Mouse (Mus musculus): ENCODE measurements around the gene Nek8. TPM values are rescaled to one million over a fixed set of nuclear protein-coding genes. Genes with fewer than 3 reads are reported as not detected.
A peak's percentile ranks its signal among the peaks of the same experiment; 100 is the strongest.
"Not testable (repeated sequence)": the region's sequence is repeated elsewhere in the genome, so short reads cannot be mapped to it uniquely, and the experiment has no call there.

Gene Nek8
- polyA plus RNA-seq, 1 experiment: 6.3 TPM

DNA sequence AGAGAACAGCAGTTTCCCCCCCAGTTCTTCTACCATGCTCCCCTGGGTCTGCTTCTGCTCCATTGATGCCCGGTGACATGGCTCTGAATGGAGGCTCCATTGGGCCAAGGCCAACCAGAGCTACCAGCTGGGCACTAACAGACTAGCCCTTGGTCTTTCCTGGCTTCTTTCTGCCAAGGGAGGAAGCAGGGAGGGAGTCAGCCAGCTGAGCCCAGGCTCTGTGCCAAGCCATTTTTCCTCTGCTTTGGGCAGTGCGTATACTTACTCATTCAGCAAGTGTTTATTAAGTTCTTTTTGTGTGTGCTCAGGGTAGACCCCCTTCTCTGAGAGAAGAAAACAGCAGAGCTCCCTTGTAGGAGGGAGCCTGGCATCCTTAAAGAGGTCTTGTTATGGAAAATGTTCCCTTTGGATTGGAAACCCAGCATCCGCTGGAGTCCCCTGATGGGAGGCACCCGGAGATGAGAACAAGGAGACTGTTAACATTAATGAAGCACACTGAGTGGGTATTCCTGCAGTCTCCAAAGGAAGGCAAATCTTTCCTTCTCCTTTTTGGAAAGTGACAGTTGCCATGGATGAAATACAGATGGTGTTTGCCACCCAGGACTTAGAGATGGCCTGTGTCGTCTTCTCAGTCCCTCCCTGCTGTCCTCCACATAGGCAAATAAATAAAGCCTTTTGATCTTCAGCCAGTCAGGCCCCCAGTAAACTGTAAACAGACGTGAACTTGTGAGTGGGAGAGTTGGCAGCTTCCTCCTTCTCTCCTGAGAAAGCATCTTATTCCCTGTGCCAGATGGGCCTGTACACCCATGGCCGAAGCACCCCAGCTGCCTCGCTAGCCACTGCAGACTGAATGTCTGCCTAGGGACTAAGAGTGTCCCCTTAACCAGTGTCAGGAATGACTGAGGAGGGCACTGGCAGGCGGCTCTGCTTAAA, 23.9 kb downstream of the Nek8 start:
- no peak overlapping the region for H3K4me3 ChIP-seq (ENCODE audit: insufficient read depth, low read depth, low read length)
- H3K27ac ChIP-seq (replicated peaks; ENCODE audit: low read depth, low read length): no peak overlapping the region
- H3K4me1 ChIP-seq (ENCODE audit: control insufficient read depth, insufficient read depth, insufficient read length, low read length): no peaks in the 10 kb centered on the region

DNA sequence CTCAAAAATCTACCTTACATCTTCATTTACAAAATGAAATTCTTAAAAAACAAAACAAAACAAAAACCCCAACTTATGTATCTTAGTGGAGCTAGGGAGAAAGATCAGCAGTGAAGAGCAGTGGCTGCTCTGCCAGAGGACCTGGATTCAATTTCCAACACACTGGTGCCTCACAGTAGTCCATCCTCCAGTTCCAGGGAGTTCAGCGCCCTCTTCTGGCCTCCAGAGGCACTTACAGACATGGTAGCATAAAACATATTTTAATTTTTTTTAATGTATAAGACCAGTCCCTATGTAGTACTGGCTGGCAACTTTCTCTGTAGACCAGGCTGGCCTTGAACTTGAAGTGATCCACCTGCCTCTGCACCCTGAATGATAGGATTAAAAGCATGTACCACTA, 25.3 kb downstream of the Nek8 start:
- Histone ChIP-seq H3K4me1 (ENCODE audit: control insufficient read depth, insufficient read depth, insufficient read length, low read length) (no peaks in the 10 kb centered on the region), H3K27ac (replicated peaks; ENCODE audit: low read depth, low read length) (no peak overlapping the region), H3K4me3 (ENCODE audit: insufficient read depth, low read depth, low read length) (no peak overlapping the region)

- H3K4me1 ChIP-seq (ENCODE audit: control insufficient read depth, insufficient read depth, insufficient read length, low read length): no peaks in the 10 kb centered on the region
- H3K27ac ChIP-seq (replicated peaks; ENCODE audit: low read depth, low read length): no peak overlapping the region
- no peak overlapping the region for H3K4me3 ChIP-seq (ENCODE audit: insufficient read depth, low read depth, low read length)
Measured at GRCm38 (mm10) chr11:78146707-78147543, 29.6 kb downstream of the Nek8 start.

DNA sequence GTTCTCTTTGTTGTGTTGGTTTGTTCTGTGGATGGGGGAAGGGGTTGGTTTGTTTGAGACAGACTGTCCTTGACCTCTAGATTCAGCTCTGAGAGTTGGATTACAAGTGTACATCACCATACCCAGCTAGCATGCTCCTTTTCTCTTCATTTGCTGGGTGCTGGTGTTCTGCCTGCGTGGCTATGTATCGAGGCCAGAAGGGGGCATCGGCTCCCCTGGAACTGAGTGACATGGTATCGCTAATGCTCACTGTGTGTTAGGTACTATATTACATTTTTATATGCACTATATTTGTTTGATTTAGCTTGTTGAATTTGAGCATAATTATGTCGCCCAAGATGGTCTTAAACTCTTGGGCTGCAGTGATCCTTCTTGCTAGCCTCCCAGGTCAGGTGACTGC, 30.3 kb downstream of the Nek8 start:
- Histone ChIP-seq H3K27ac (replicated peaks; ENCODE audit: low read depth, low read length) (no peak overlapping the region), H3K4me1 (ENCODE audit: control insufficient read depth, insufficient read depth, insufficient read length, low read length) (no peaks in the 10 kb centered on the region), H3K4me3 (ENCODE audit: insufficient read depth, low read depth, low read length) (no peak overlapping the region)

GRCm38 (mm10) chr11:78143520-78143919, 33.0 kb downstream of the Nek8 start:
- no peaks in the 10 kb centered on the region for H3K4me1 ChIP-seq (ENCODE audit: control insufficient read depth, insufficient read depth, insufficient read length, low read length)
- H3K27ac ChIP-seq (replicated peaks; ENCODE audit: low read depth, low read length): no peak overlapping the region
- no peak overlapping the region for H3K4me3 ChIP-seq (ENCODE audit: insufficient read depth, low read depth, low read length)

DNA sequence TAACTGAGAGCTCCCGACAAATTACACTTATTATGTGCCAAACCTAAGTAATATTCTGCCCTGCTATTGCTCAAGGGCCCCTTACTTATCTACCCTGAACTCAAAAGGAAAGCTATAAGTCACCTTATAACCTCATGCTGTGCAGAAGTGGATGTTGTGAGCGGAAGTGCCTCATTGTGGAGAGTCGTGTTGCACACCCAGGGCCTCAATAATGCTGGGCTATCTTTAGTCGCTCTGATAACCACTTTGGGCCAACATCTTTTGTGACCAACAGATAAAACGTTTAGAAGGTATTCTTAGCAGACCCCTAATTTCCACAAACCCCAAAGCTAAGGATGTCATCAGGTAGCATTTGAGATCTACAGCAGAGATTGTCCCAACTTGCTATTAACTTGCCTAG, 35.8 kb downstream of the Nek8 start:
- Histone ChIP-seq H3K4me1 (ENCODE audit: control insufficient read depth, insufficient read depth, insufficient read length, low read length) (peaks cover 2% of the 10 kb centered on the region; the same call in 1 of the 2 replicates), H3K4me3 (ENCODE audit: insufficient read depth, low read depth, low read length) (no peak overlapping the region), H3K27ac (replicated peaks; ENCODE audit: low read depth, low read length) (no peak overlapping the region)

GRCm38 (mm10) chr11:78138023-78138422, 38.5 kb downstream of the Nek8 start:
- no peak overlapping the region for H3K4me3 ChIP-seq (ENCODE audit: insufficient read depth, low read depth, low read length)
- peaks cover 7% of the 10 kb centered on the region for H3K4me1 ChIP-seq (ENCODE audit: control insufficient read depth, insufficient read depth, insufficient read length, low read length)
- peak overlapping the region; percentile 24; the same call in 1 of the 2 replicates for H3K27ac ChIP-seq (replicated peaks; ENCODE audit: low read depth, low read length)

DNA sequence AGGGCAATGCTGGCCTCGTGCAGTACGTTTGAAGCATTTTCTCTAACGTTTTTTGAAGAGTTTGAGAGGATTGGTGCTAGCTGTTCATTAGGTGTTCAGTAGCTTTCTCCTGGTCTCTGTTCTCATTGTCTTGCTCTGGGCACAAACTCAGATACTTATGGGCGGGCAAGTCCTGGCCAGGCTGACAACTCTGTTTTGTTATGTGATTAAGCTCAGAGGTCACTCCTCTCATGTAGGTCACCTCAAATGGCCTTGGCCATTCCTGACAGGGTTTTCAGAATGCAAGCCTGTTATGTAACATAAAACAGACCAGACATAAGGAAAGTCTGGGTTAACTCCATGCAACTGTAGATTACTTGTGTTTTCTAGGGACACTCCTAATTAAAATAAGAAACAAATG, 38.9 kb downstream of the Nek8 start:
- H3K4me3 ChIP-seq (ENCODE audit: insufficient read depth, low read depth, low read length): no peak overlapping the region
- peaks cover 7% of the 10 kb centered on the region for H3K4me1 ChIP-seq (ENCODE audit: control insufficient read depth, insufficient read depth, insufficient read length, low read length)
- peak overlapping the region; percentile 35 for H3K27ac ChIP-seq (replicated peaks; ENCODE audit: low read depth, low read length)

DNA sequence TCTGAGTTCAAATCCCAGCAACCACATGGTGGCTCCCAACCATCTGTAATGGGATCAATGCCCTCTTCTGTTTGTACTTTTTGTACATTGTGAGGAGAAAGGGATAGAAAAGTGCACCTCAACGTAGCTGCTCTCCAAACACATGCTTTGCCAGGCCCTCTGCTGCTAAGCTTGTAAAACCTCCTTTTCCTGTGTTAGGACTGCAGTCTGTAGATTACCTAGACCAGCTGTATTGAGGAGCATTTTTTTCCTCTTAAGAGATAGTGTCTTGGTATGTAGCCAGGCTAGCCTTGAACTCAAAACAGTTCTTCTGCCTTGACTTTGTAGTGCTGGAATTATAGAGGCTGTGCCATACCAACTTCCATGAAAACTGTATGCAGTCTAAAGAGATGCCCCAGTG, 40.3 kb downstream of the Nek8 start:
- H3K4me3 ChIP-seq (ENCODE audit: insufficient read depth, low read depth, low read length): no peak overlapping the region
- peaks cover 7% of the 10 kb centered on the region for H3K4me1 ChIP-seq (ENCODE audit: control insufficient read depth, insufficient read depth, insufficient read length, low read length)
- no peak overlapping the region for H3K27ac ChIP-seq (replicated peaks; ENCODE audit: low read depth, low read length)

- H3K4me3 ChIP-seq (ENCODE audit: insufficient read depth, low read depth, low read length); H3K27ac ChIP-seq (replicated peaks; ENCODE audit: low read depth, low read length); H3K4me1 ChIP-seq (ENCODE audit: control insufficient read depth, insufficient read depth, insufficient read length, low read length): not testable (repeated sequence)
Measured at GRCm38 (mm10) chr11:78135314-78135713, 41.2 kb downstream of the Nek8 start.

- peaks cover 7% of the 10 kb centered on the region for H3K4me1 ChIP-seq (ENCODE audit: control insufficient read depth, insufficient read depth, insufficient read length, low read length)
- no peak overlapping the region for H3K27ac ChIP-seq (replicated peaks; ENCODE audit: low read depth, low read length)
- H3K4me3 ChIP-seq (ENCODE audit: insufficient read depth, low read depth, low read length): no peak overlapping the region
Measured at GRCm38 (mm10) chr11:78134344-78134743, 42.1 kb downstream of the Nek8 start.

- Histone ChIP-seq H3K27ac (replicated peaks; ENCODE audit: low read depth, low read length) (no peak overlapping the region), H3K4me1 (ENCODE audit: control insufficient read depth, insufficient read depth, insufficient read length, low read length) (peaks cover 7% of the 10 kb centered on the region), H3K4me3 (ENCODE audit: insufficient read depth, low read depth, low read length) (no peak overlapping the region)
Measured at GRCm38 (mm10) chr11:78133915-78134314, 42.6 kb downstream of the Nek8 start.

- Histone ChIP-seq H3K4me1 (ENCODE audit: control insufficient read depth, insufficient read depth, insufficient read length, low read length) (peaks cover 17% of the 10 kb centered on the region), H3K4me3 (ENCODE audit: insufficient read depth, low read depth, low read length) (no peak overlapping the region), H3K27ac (replicated peaks; ENCODE audit: low read depth, low read length) (no peak overlapping the region)
Measured at GRCm38 (mm10) chr11:78129458-78129857, 47.0 kb downstream of the Nek8 start.

- H3K27ac ChIP-seq (replicated peaks; ENCODE audit: low read depth, low read length): no peak overlapping the region
- peaks cover 14% of the 10 kb centered on the region for H3K4me1 ChIP-seq (ENCODE audit: control insufficient read depth, insufficient read depth, insufficient read length, low read length)
- no peak overlapping the region for H3K4me3 ChIP-seq (ENCODE audit: insufficient read depth, low read depth, low read length)
Measured at GRCm38 (mm10) chr11:78126739-78127138, 49.7 kb downstream of the Nek8 start.

DNA sequence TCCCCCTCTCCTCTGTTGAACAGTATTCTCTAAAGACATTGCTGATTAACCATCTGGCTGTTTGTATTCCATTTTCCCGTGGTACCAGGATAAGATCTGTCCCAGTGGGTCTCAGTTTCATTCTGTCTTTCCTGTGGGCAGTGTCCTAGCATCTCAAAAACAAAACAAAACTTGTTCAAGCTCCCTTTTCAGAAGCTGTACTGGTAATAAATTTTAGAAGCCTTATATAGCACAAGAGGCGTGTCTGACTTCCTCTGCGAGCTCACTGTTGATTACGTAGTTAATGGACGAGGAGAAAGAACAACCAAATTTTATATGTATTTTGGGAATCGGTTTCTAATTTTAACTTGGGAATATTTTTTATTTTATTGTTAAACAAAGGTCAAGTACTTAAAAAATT, 50.8 kb downstream of the Nek8 start:
- H3K4me3 ChIP-seq (ENCODE audit: insufficient read depth, low read depth, low read length): no peak overlapping the region
- peak overlapping the region; percentile 6; the same call in 1 of the 2 replicates for H3K27ac ChIP-seq (replicated peaks; ENCODE audit: low read depth, low read length)
- H3K4me1 ChIP-seq (ENCODE audit: control insufficient read depth, insufficient read depth, insufficient read length, low read length): peaks cover 17% of the 10 kb centered on the region

All from brown adipose tissue, adult 24 weeks (tissue).